In the genomic region with DNA sequence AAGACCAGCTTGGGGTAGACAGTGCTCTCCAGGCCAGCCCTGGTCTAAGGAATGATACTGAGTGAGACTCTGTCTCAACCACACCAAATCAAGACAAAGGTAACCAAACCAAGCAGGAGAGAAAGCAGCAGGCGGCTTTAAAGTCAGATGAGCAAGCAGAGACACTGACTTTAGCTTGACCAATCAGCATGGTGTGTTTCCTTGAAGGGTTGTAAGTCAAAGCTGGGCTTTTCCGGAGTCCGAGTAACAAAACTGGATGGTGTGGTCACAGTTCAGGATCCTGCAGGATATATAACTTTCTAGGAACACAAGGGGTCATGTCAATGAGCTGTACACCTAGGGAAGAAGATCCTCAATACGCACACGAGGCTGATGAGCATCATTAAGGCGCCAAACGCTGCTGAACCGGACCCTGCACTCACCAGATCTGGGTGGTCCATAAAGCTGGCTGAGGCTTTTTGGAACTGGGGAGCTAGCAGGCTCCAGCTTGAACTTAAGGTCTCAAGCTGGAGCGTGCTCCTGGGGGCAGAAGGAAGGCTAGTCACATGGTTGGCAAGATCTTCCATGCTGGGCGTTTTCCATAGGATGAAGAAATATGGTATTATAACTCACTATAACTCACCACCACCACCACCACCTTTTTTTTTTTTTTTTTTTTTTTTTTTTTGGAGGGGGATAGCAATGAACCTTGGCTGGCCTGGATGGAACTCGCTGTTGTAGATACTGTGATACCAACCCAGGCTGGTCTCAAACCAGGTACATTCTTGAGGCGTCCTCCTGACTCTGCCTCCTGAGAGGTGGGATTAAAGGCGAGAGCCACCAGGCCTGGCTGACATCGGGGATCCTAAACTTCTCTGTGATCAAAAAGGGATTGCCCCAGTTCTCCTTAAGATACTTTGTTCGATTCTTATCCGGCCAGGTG, we compare ENCODE assay signal across 8 mouse cellular contexts. TPM values are rescaled to one million over a fixed set of nuclear protein-coding genes. Genes with fewer than 3 reads are reported as not detected.
DNase-seq lines count a peak whose midpoint lies in the region; ATAC-seq lines count a peak whose summit lies in the region.

No protein-coding gene starts in this region.

- H3K4me2 ChIP-seq in forebrain, embryonic 16.5 days (ENCODE audit: low read length) = peak overlapping the region; percentile 34

- peak; percentile 22 for ATAC-seq in forebrain, embryonic 16.5 days

- peak overlapping the region; percentile 94 for H3K27ac ChIP-seq in heart, embryonic 10.5 days
- H3K27ac ChIP-seq in forebrain, embryonic 16.5 days (ENCODE audit: low read length) = no peak overlapping the region

- H3K4me3 ChIP-seq in heart, embryonic 10.5 days = peak overlapping the region; percentile 95
- peak overlapping the region; percentile 98 for H3K4me3 ChIP-seq in forebrain, embryonic 16.5 days (replicated peaks; ENCODE audit: low read length)
- peak overlapping the region; percentile 97 for H3K4me3 ChIP-seq in megakaryocyte, embryonic 14.5 days (replicated peaks)

- peaks cover 28% of the 10 kb centered on the region for H3K36me3 ChIP-seq in heart, embryonic 10.5 days
- H3K36me3 ChIP-seq in forebrain, embryonic 16.5 days (ENCODE audit: control insufficient read depth, insufficient read depth) = peaks cover 12% of the 10 kb centered on the region
- peaks cover 23% of the 10 kb centered on the region for H3K36me3 ChIP-seq in megakaryocyte, embryonic 14.5 days (replicated peaks; ENCODE audit: low read length)

- DNase-seq in heart, embryonic 10.5 days (ENCODE audit: low spot score) = no peak
- no peak for DNase-seq in heart, adult 9 months (ENCODE audit: low spot score in 2 of 2)
- DNase-seq in ES-CJ7 (ENCODE audit: low read depth, low spot score) = peak; percentile 64
- DNase-seq in layer of hippocampus, adult 11-12 months (ENCODE audit: low spot score) = no peak
- DNase-seq in gastrocnemius, adult 8-10 months (ENCODE audit: low spot score in 2 of 2) = no peak
- no peak for DNase-seq in left cerebral cortex, postnatal 10 days (ENCODE audit: extremely low spot score in 1 of 2, low spot score in 2 of 2)

- WGBS in heart, embryonic 10.5 days = 43% methylated on average over 16 of the region's 16 CpGs
- 55% methylated on average over 16 of the region's 16 CpGs for WGBS in forebrain, embryonic 16.5 days

- intact Hi-C loops in left cerebral cortex, postnatal 10 days (cut with DNase I) = no loop called here

- H3K9ac ChIP-seq in forebrain, embryonic 16.5 days (replicated peaks; ENCODE audit: low read depth, low read length) = no peak overlapping the region

- peaks cover 14% of the 10 kb centered on the region for H3K4me1 ChIP-seq in heart, embryonic 10.5 days
- H3K4me1 ChIP-seq in forebrain, embryonic 16.5 days (replicated peaks; ENCODE audit: control insufficient read depth, insufficient read depth, low read length) = peaks cover 19% of the 10 kb centered on the region
- H3K4me1 ChIP-seq in megakaryocyte, embryonic 14.5 days = peaks cover 50% of the 10 kb centered on the region

- peaks cover 7% of the 10 kb centered on the region; the same call in 1 of the 2 replicates for H3K27me3 ChIP-seq in heart, embryonic 10.5 days (ENCODE audit: insufficient read depth, poor library complexity, severe bottlenecking)
- no peaks in the 10 kb centered on the region for H3K27me3 ChIP-seq in forebrain, embryonic 16.5 days (replicated peaks; ENCODE audit: control insufficient read depth, insufficient read depth, low read length)
- H3K27me3 ChIP-seq in megakaryocyte, embryonic 14.5 days (replicated peaks) = peaks cover 7% of the 10 kb centered on the region

- H3K9me3 ChIP-seq in heart, embryonic 10.5 days = no peaks in the 10 kb centered on the region
- H3K9me3 ChIP-seq in forebrain, embryonic 16.5 days (ENCODE audit: control insufficient read depth, low read length) = no peaks in the 10 kb centered on the region
- H3K9me3 ChIP-seq in megakaryocyte, embryonic 14.5 days = no peaks in the 10 kb centered on the region

RNA-seq across cellular contexts. Expression of gene Rpl22, which starts 0.6 kb away (rescaled TPM):
- polyA plus RNA-seq in heart, embryonic 10.5 days (2016; fragmentation: Nextera tagmentation; extraction: Ambion mirVana) = 261 and 301 TPM in 2 replicates
- 173 and 196 TPM in 2 replicates for polyA plus RNA-seq in forebrain, embryonic 16.5 days (2015; fragmentation: Nextera tagmentation; extraction: Ambion mirVana)
- polyA plus RNA-seq in megakaryocyte, embryonic 14.5 days (2012; ENCODE audit: insufficient read depth, low replicate concordance) = 2.6 and 82.5 TPM in 2 replicates
- 100 to 1,000 TPM; 195 to 290 (median 232) TPM for total RNA-seq in gastrocnemius, adult 8-10 months (2022)
- 100 to 1,000 TPM; 224 to 239 TPM for total RNA-seq in left cerebral cortex, postnatal 10 days (2021)

RNA-seq across cellular contexts. Expression of gene Rnf207, which starts 6.1 kb away (rescaled TPM):
- 19.1 and 39.9 TPM in 2 replicates for polyA plus RNA-seq in heart, embryonic 10.5 days (2016; fragmentation: Nextera tagmentation; extraction: Ambion mirVana)
- polyA plus RNA-seq in forebrain, embryonic 16.5 days (2015; fragmentation: Nextera tagmentation; extraction: Ambion mirVana) = 2.4 and 4.0 TPM in 2 replicates
- polyA plus RNA-seq in megakaryocyte, embryonic 14.5 days (2012; ENCODE audit: insufficient read depth, low replicate concordance) = 1.8 and 3.8 TPM in 2 replicates
- total RNA-seq in gastrocnemius, adult 8-10 months (2022) = not detected
- 1 to 10 TPM; 1.1 to 4.5 TPM for total RNA-seq in left cerebral cortex, postnatal 10 days (2021)

RNA-seq across cellular contexts. Expression of gene Chd5, which starts 13.5 kb away (rescaled TPM):
- polyA plus RNA-seq in heart, embryonic 10.5 days (2016; fragmentation: Nextera tagmentation; extraction: Ambion mirVana) = 0.02 TPM in 1 of 2 replicates, not detected in the other
- 26.4 and 33.5 TPM in 2 replicates for polyA plus RNA-seq in forebrain, embryonic 16.5 days (2015; fragmentation: Nextera tagmentation; extraction: Ambion mirVana)
- 1.7 and 4.2 TPM in 2 replicates for polyA plus RNA-seq in megakaryocyte, embryonic 14.5 days (2012; ENCODE audit: insufficient read depth, low replicate concordance)
- total RNA-seq in gastrocnemius, adult 8-10 months (2022) = under 1 TPM; 0.05 to 0.54 (median 0.12) TPM
- 100 to 1,000 TPM; 176 to 179 TPM for total RNA-seq in left cerebral cortex, postnatal 10 days (2021)

RNA-seq across cellular contexts. Expression of gene Icmt, which starts 27.9 kb away (rescaled TPM):
- polyA plus RNA-seq in heart, embryonic 10.5 days (2016; fragmentation: Nextera tagmentation; extraction: Ambion mirVana) = 23.1 and 27.4 TPM in 2 replicates
- 20.7 and 21.3 TPM in 2 replicates for polyA plus RNA-seq in forebrain, embryonic 16.5 days (2015; fragmentation: Nextera tagmentation; extraction: Ambion mirVana)
- 5.8 and 20.7 TPM in 2 replicates for polyA plus RNA-seq in megakaryocyte, embryonic 14.5 days (2012; ENCODE audit: insufficient read depth, low replicate concordance)
- 10 to 100 TPM; 19.3 to 27.2 (median 21.6) TPM for total RNA-seq in gastrocnemius, adult 8-10 months (2022)
- 10 to 100 TPM; 31.7 to 32.3 TPM for total RNA-seq in left cerebral cortex, postnatal 10 days (2021)

RNA-seq across cellular contexts. Expression of gene Hes3, which starts 33.4 kb away (rescaled TPM):
- not detected in 2 replicates for polyA plus RNA-seq in heart, embryonic 10.5 days (2016; fragmentation: Nextera tagmentation; extraction: Ambion mirVana)
- polyA plus RNA-seq in forebrain, embryonic 16.5 days (2015; fragmentation: Nextera tagmentation; extraction: Ambion mirVana) = not detected in 2 replicates
- not detected in 2 replicates for polyA plus RNA-seq in megakaryocyte, embryonic 14.5 days (2012; ENCODE audit: insufficient read depth, low replicate concordance)
- not detected for total RNA-seq in gastrocnemius, adult 8-10 months (2022)
- not detected for total RNA-seq in left cerebral cortex, postnatal 10 days (2021)
